Mouse (Mus musculus): ENCODE measurements at regions not wholly inside any gene's neighbourhood (a gene's known extent, or its start where the extent isn't known, plus 50 kb on each side); places are given as distances from the start of the nearest gene placed in this dataset.

DNA sequence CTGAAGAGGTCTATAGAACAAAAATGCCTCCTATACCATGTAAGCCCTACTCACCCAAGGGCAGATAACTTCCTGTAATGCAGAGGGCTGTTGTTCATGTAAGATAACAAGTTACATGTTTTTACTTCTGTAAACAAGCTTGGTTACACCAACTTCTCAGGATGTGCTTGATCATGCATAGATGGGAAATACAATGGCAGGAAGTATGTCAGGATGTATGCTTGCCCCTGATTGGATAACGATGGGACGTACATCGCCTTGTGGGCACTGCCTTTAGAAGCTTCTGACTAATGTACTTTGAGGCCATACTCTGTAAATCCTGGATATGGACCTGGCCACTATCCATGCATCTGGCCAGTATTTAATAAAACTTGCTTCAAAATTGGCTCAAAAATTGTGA, 69.2 kb upstream of the Pde3b start:
- no peak for DNase-seq

DNA sequence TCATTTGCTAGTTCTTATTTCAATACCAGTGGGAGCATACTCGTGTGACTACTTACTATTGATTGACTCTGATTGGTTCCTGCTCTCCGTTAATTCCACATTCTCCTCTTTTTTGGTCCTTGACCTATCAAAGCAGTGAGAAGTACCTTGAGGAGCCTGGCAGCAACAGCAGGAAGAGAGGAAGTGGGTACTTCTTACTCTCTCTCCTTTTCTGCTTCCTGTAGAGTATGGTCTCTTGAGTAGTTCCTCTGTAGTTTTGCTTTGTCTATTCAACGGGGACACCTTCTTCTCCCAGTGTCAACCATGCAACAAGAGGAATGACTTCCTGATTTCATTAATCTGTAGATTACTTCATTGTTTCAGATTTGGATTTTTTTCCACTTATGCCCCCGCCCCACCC, 68.1 kb upstream of the Pde3b start:
- DNase-seq = no peak

- DNase-seq = no peak
Observed at GRCm38 (mm10) chr7:114350968-114351367, 64.1 kb upstream of the Pde3b start.

GRCm38 (mm10) chr7:114356381-114356780, 58.7 kb upstream of the Pde3b start:
- no peak for DNase-seq

- DNase-seq = no peak
Observed at GRCm38 (mm10) chr7:114362166-114362565, 52.9 kb upstream of the Pde3b start.

GRCm38 (mm10) chr7:114364041-114364440, 51.0 kb upstream of the Pde3b start:
- peak; percentile 7 for DNase-seq
